Mouse (Mus musculus) thymus, adult 2 months (tissue): ENCODE data around the gene Cpd. TPM values are rescaled to one million over a fixed set of nuclear protein-coding genes. Genes with fewer than 3 reads are reported as not detected.
"Not testable (repeated sequence)": the region's sequence is repeated elsewhere in the genome, so short reads cannot be mapped to it uniquely, and the experiment has no call there.

Source experiments
- DNase-seq: peaks from one replicate; pipeline ENCODE4 v3.0.0; 2021
- H3K27ac ChIP-seq: fragments of 200-500 bp; 2 replicates; pipeline ENCODE4 v1.5.1; 2012; ENCODE audit warnings: low read length, control low read depth; ENCODE audit not compliant: control insufficient read depth, insufficient read depth
- H3K27me3 ChIP-seq: fragments of 200-500 bp; 2 replicates; pipeline ENCODE4 v1.6.1; 2012; ENCODE audit warnings: mild to moderate bottlenecking, low read length, moderate library complexity, mixed read lengths; ENCODE audit not compliant: control insufficient read depth, insufficient read depth
- H3K36me3 ChIP-seq: fragments of 200-500 bp; 2 replicates; pipeline ENCODE4 v1.6.1; 2012; ENCODE audit warnings: mild to moderate bottlenecking, low read length, moderate library complexity; ENCODE audit not compliant: control insufficient read depth, insufficient read depth
- H3K4me1 ChIP-seq: fragments of 200-500 bp; replicated peaks from 2 replicates; pipeline ENCODE4 v1.6.1; 2012; ENCODE audit warnings: low read length; ENCODE audit not compliant: control insufficient read depth, insufficient read depth
- H3K4me3 ChIP-seq: fragments of 200-500 bp; 2 replicates; pipeline ENCODE4 v1.5.1; 2012; ENCODE audit warnings: mild to moderate bottlenecking, low read length, control low read depth, moderate library complexity; ENCODE audit not compliant: control insufficient read depth, insufficient read depth
- CTCF ChIP-seq: fragments of 200-500 bp; IDR thresholded peaks from 2 replicates; pipeline ENCODE4 v1.5.1; 2012; ENCODE audit warnings: mild to moderate bottlenecking, control low read depth, low read length, moderate library complexity, borderline replicate concordance; ENCODE audit not compliant: control insufficient read depth, poor library complexity, insufficient read depth; ENCODE audit errors: extremely low read depth
- POLR2A ChIP-seq: fragments of 200-500 bp; IDR thresholded peaks from 2 replicates; pipeline ENCODE4 v1.6.1; 2012; ENCODE audit warnings: mild to moderate bottlenecking, low read length, control low read depth, moderate library complexity; ENCODE audit not compliant: control insufficient read depth, poor library complexity, insufficient read depth; ENCODE audit errors: extremely low read depth
- WGBS: fragments of 180-500 bp; shearing (Covaris S2); methylation state at CpG from one replicate; pipeline ENCODE4 v1.1.7; 2018; 5-methylcytosine and 5-hydroxymethylcytosine counted together
- polyA plus RNA-seq: library from polyadenylated mRNA; depleted of rRNA; stranded (reverse); fragments of >200 nt; gene quantifications from 2 replicates; pipeline ENCODE4 v1.2.3, GENCODE M21; 2012

The Cpd gene
- polyA plus RNA-seq, 1 experiment: 7.5 TPM

- TF ChIP-seq CTCF: no peak
- Histone ChIP-seq H3K27ac (no peak overlapping the region), H3K27me3 (no peaks in the 10 kb centered on the region), H3K4me1 (no peaks in the 10 kb centered on the region), H3K4me3 (no peak overlapping the region), H3K36me3 (no peaks in the 10 kb centered on the region)
- WGBS: 96% methylated on average over 9 of the region's 9 CpGs
- DNase-seq: no peak
Measured at GRCm38 (mm10) chr11:76810706-76811495, 35.9 kb downstream of the Cpd start.

- Histone ChIP-seq H3K4me1 (no peaks in the 10 kb centered on the region), H3K27me3 (no peaks in the 10 kb centered on the region), H3K4me3 (no peak overlapping the region), H3K36me3 (no peaks in the 10 kb centered on the region), H3K27ac (no peak overlapping the region)
- DNase-seq: no peak
- WGBS: 76% methylated on average over 3 of the region's 3 CpGs
- TF ChIP-seq CTCF: no peak
- no peak for TF ChIP-seq POLR2A
Measured at GRCm38 (mm10) chr11:76809450-76809849, 37.4 kb downstream of the Cpd start.

- no peak overlapping the region for H3K4me3 ChIP-seq
- H3K27ac ChIP-seq: no peak overlapping the region
- no peak for DNase-seq
- no peaks in the 10 kb centered on the region for H3K4me1 ChIP-seq
- WGBS: 94% methylated on average over 7 of the region's 7 CpGs
- H3K36me3 ChIP-seq: no peaks in the 10 kb centered on the region
- H3K27me3 ChIP-seq: no peaks in the 10 kb centered on the region
- TF ChIP-seq CTCF (no peak), POLR2A (no peak)
Measured at GRCm38 (mm10) chr11:76808550-76808949, 38.3 kb downstream of the Cpd start.

- H3K36me3 ChIP-seq: no peaks in the 10 kb centered on the region
- H3K4me1 ChIP-seq: no peaks in the 10 kb centered on the region
- H3K27ac ChIP-seq: no peak overlapping the region
- WGBS: 95% methylated on average over 3 of the region's 3 CpGs
- no peaks in the 10 kb centered on the region for H3K27me3 ChIP-seq
- no peak for DNase-seq
- TF ChIP-seq POLR2A (no peak), CTCF (no peak)
- H3K4me3 ChIP-seq: no peak overlapping the region
Measured at GRCm38 (mm10) chr11:76807007-76807679, 39.7 kb downstream of the Cpd start.

- no peaks in the 10 kb centered on the region for H3K4me1 ChIP-seq
- H3K4me3 ChIP-seq: no peak overlapping the region
- TF ChIP-seq POLR2A (no peak), CTCF (no peak)
- no peak for DNase-seq
- no peaks in the 10 kb centered on the region for H3K27me3 ChIP-seq
- no peaks in the 10 kb centered on the region for H3K36me3 ChIP-seq
- WGBS: 92% methylated on average over 4 of the region's 4 CpGs
- no peak overlapping the region for H3K27ac ChIP-seq
Measured at GRCm38 (mm10) chr11:76806026-76806425, 40.8 kb downstream of the Cpd start.

- H3K4me1 ChIP-seq, H3K27ac ChIP-seq, H3K27me3 ChIP-seq, H3K36me3 ChIP-seq, DNase-seq, H3K4me3 ChIP-seq: not testable (repeated sequence)
- 92% methylated on average over 4 of the region's 4 CpGs for WGBS
Measured at GRCm38 (mm10) chr11:76805072-76805471, 41.7 kb downstream of the Cpd start.
